Mouse (Mus musculus) kidney, adult 2 months (tissue): Measurements from ENCODE around the gene Ndufs2.

Experiments used
- CTCF ChIP-seq: fragments of 200-500 bp; conservative IDR thresholded peaks from 2 replicates; pipeline ENCODE4 v1.5.1; 2011; ENCODE audit warnings: low read depth, mild to moderate bottlenecking, control low read depth, low read length, moderate library complexity, mixed read lengths; ENCODE audit not compliant: insufficient read depth, insufficient read length
- POLR2A ChIP-seq: fragments of 200-500 bp; IDR thresholded peaks from one replicate; pipeline ENCODE4 v1.6.1; 2011; ENCODE audit warnings: low read depth, low read length, control low read depth

- TF ChIP-seq CTCF (no peak), POLR2A (no peak)
Measured at GRCm38 (mm10) chr1:171271196-171271595, 20.0 kb upstream of the Ndufs2 start.
